Mouse (Mus musculus) liver, embryonic 14.5 days (tissue): ENCODE measurements around the gene Ly75. TPM values are rescaled to one million over a fixed set of nuclear protein-coding genes. Genes with fewer than 3 reads are reported as not detected.

Experiments
- ATAC-seq: fragments of 200-750 bp; cut with Nextera tagmentation; 2 replicates; pipeline ENCODE4 v1.8.0; 2017; ENCODE audit warnings: moderate number of reproducible peaks, mild to moderate bottlenecking, moderate library complexity; ENCODE audit not compliant: insufficient read depth
- DNase-seq, 3 experiments: peaks; one replicate each; pipeline ENCODE4 v3.0.0-alpha.2; 2012 to 2013; ENCODE audit warnings: low read depth in 3 of 3, low spot score in 3 of 3
- H3K27ac ChIP-seq: fragments of 300-500 bp; sonication (generic); 2 replicates; pipeline ENCODE4 v1.5.1; 2014; ENCODE audit warnings: moderate library complexity, mild to moderate bottlenecking, control low read depth, inconsistent platforms
- H3K27me3 ChIP-seq: fragments of 300-500 bp; sonication (generic); 2 replicates; pipeline ENCODE4 v1.6.1; 2014; ENCODE audit warnings: mild to moderate bottlenecking, low read length, moderate library complexity; ENCODE audit not compliant: control insufficient read depth, insufficient read depth
- H3K36me3 ChIP-seq: fragments of 300-500 bp; sonication (generic); replicated peaks from 2 replicates; pipeline ENCODE4 v1.6.1; 2014; ENCODE audit warnings: low read depth; ENCODE audit not compliant: control insufficient read depth, insufficient read depth
- H3K4me1 ChIP-seq, 2 experiments: fragments of 200-500 bp in 1 of 2; fragments of 300-500 bp in 1 of 2; sonication (generic) in 1 of 2; replicated peaks; 2 replicates each; pipeline ENCODE4 v1.6.1; 2012 to 2014; ENCODE audit warnings: antibody characterized with exemption in 1 of 2, inconsistent platforms in 1 of 2, low read length in 1 of 2; ENCODE audit not compliant: control insufficient read depth in 2 of 2, insufficient read depth in 2 of 2
- H3K4me2 ChIP-seq: fragments of 300-500 bp; sonication (generic); 2 replicates; pipeline ENCODE4 v1.6.1; 2014; ENCODE audit warnings: low read depth, mild to moderate bottlenecking, control low read depth, moderate library complexity
- H3K4me3 ChIP-seq, 2 experiments: fragments of 200-500 bp in 1 of 2; fragments of 300-500 bp in 1 of 2; sonication (generic) in 1 of 2; 2 replicates each; pipeline ENCODE4 v1.5.1; 2012 to 2014; ENCODE audit warnings: low read depth in 2 of 2, low read length in 2 of 2, mild to moderate bottlenecking in 2 of 2, control low read depth in 1 of 2, inconsistent platforms in 1 of 2, moderate library complexity in 1 of 2; ENCODE audit not compliant: insufficient read depth in 1 of 2
- H3K9ac ChIP-seq: fragments of 300-500 bp; sonication (generic); replicated peaks from 2 replicates; pipeline ENCODE4 v1.6.1; 2014; ENCODE audit warnings: mild to moderate bottlenecking, control low read depth, moderate library complexity
- H3K9me3 ChIP-seq: fragments of 300-500 bp; sonication (generic); 2 replicates; pipeline ENCODE4 v1.6.1; 2016; ENCODE audit warnings: low read length, mixed read lengths; ENCODE audit not compliant: control insufficient read depth
- CTCF ChIP-seq: IDR thresholded peaks from 2 replicates; pipeline ENCODE4 v1.5.1; 2016; ENCODE audit warnings: antibody characterized with exemption, low read depth, control low read depth
- EP300 ChIP-seq: IDR thresholded peaks from 2 replicates; pipeline ENCODE4 v1.6.1; 2016; ENCODE audit warnings: antibody characterized with exemption, low read depth
- WGBS: fragments of 180-500 bp; shearing (Covaris S2); extraction: QIAGEN DNeasy Blood & Tissue Kit; methylation state at CpG from one replicate; pipeline ENCODE4 v1.1.7; 2014; ENCODE audit not compliant: insufficient replicate concordance; 5-methylcytosine and 5-hydroxymethylcytosine counted together
- polyA plus RNA-seq, 2 experiments: library from polyadenylated mRNA; depleted of rRNA in 1 of 2; stranded (reverse) in 1 of 2; unstranded in 1 of 2; fragments of >200 nt; fragmentation: Nextera tagmentation in 1 of 2; extraction: Ambion mirVana in 1 of 2; gene quantifications; 2 replicates each; pipeline versions ENCODE4 v1.2.1 to v1.2.3; 2012 to 2014

Gene Ly75
- polyA plus RNA-seq, 2 experiments, result 2.0 to 2.6 TPM

DNA sequence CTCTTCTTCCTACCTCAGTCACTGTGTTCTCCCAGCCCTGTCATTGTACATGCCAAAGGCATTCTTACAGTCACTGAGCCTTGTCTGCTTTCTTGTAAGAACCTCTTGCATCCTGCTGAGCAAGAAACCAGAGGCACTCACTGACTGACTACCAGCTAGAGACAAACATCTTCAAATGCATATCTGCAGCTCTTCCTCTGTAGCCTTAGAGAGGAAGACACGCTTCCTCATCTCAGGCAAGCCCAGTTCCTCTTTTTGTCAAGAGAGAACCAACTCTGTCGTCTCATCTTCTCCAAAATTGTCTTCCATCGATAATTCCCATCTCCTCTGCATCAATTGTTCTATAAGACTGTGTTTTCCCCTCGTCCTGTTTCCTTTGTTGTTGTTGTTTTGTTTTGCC is 94.5 kb downstream of the Ly75 start:
- Histone ChIP-seq H3K36me3 (no peaks in the 10 kb centered on the region), H3K27ac (no peak overlapping the region), H3K4me2 (no peak overlapping the region), H3K9me3 (no peaks in the 10 kb centered on the region), H3K4me3 (no peak overlapping the region), H3K4me1 (no peaks in the 10 kb centered on the region; a peak in 1 of 4 replicates), H3K27me3 (peaks cover 10% of the 10 kb centered on the region), H3K9ac (no peak overlapping the region)
- no peak for TF ChIP-seq CTCF
- TF ChIP-seq EP300, result no peak
- DNase-seq, result no peak
- no peak for ATAC-seq
- 13% methylated on average over 4 of the region's 4 CpGs for WGBS

DNA sequence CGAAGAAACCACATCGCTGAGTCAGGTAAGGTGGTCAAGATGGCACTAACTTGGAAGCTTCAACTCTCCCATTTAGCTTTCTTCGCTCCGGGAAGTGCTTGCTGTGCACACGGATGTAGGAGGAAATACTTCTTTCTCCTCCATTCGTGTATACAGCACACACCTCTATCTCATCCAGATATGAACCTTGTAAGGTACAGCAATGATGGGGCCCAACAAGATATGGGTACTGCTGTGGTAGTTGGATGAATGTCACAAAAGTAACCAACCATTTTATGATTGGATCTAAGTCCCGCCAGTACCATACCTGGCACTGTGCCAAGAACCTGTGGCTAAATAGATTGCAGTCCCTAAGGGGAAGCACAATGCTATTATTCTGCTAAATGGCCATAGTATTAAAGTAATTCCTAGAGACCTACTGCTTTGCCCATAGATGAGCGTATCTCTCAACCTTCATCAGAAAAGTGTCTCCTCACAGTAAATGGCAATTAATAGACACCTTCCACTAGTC is 97.9 kb downstream of the Ly75 start:
- H3K9ac ChIP-seq, result no peak overlapping the region
- no peak for ATAC-seq
- H3K9me3 ChIP-seq, result no peaks in the 10 kb centered on the region
- no peaks in the 10 kb centered on the region for H3K36me3 ChIP-seq
- H3K4me3 ChIP-seq, result no peak overlapping the region
- TF ChIP-seq EP300 (no peak), CTCF (no peak)
- no peaks in the 10 kb centered on the region; a peak in 1 of 4 replicates for H3K4me1 ChIP-seq
- H3K27me3 ChIP-seq, result peaks cover 18% of the 10 kb centered on the region
- DNase-seq, result no peak
- no peak overlapping the region for H3K4me2 ChIP-seq
- WGBS, result 66% methylated on average over 8 of the region's 8 CpGs
- H3K27ac ChIP-seq, result no peak overlapping the region

DNA sequence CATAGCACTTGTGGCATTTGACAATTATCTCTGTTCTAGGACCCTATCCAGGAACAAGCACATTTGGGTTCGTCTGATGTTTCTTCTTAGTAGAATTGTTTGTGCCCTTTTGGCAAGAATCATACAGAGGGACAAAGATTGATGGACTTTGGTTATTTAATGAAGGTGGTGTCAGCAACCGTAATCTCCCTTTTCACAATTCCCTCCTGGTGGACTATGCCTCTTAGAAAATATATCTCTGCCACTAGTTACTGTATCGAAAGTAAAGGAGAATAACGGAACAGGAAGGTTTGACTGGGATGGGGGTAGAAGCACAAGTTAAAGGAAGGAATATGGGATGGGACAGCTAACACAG is 98.7 kb downstream of the Ly75 start, which contains the start of gene Cd302:
Gene Cd302, minus strand, starts transcription at position 22 of the 355 bp plus-strand sequence.
- Histone ChIP-seq H3K4me1 (no peaks in the 10 kb centered on the region; a peak in 1 of 4 replicates), H3K4me2 (peak within 1 kb of the TSS; percentile 60), H3K9ac (peak within 1 kb of the TSS; percentile 16; the same call in 1 of the 2 replicates), H3K4me3 (peak within 1 kb of the TSS; percentile 45 to 47), H3K27ac (peak within 1 kb of the TSS; percentile 52), H3K36me3 (no peaks in the 10 kb centered on the region), H3K27me3 (peaks cover 18% of the 10 kb centered on the region), H3K9me3 (no peaks in the 10 kb centered on the region)
- no peak for DNase-seq
- 35% methylated on average over 4 of the region's 4 CpGs for WGBS
- ATAC-seq, result no peak
- TF ChIP-seq EP300, result no peak
- TF ChIP-seq CTCF, result no peak

DNA sequence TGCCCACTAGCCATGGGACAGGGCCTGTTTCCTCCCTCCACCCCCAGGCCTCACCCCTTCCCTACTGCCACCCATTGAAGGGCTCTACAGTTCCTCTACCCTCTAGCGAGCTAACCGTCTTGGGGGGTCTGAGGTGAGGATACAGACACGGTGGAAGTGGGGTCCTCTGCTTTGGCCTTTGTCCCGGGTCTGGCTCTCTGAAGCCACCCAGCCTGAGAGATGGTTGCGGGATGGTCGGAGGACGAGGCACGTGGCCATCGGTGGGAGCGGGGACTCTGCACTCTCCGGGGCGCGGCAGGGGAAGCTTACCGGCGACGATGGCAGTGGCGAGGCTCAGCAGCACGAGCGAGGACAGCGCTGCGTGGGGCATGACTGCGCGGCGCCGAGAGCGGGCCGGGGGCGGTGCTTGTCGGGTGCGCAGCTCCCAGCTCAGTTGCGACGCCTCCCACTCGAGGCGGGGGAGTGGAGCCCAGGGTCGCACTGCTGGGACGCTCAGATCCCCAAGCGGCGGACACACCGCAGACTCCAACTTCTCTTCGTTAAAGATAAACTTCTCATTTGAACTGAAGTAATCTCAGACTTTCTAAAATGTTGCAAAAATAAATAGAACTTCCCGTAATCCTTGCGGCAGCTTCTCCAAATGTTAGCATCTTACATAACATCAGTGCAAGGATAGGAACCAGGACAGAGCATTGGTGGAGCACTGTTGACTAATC is 99.2 kb downstream of the Ly75 start:
- Histone ChIP-seq H3K27me3 (peaks cover 18% of the 10 kb centered on the region), H3K36me3 (no peaks in the 10 kb centered on the region), H3K4me1 (no peaks in the 10 kb centered on the region; a peak in 1 of 4 replicates), H3K4me2 (peak overlapping the region; percentile 60), H3K4me3 (peak overlapping the region; percentile 45 to 47), H3K9ac (peak overlapping the region; percentile 16; the same call in 1 of the 2 replicates), H3K27ac (peak overlapping the region; percentile 52), H3K9me3 (no peaks in the 10 kb centered on the region)
- ATAC-seq, result peak; percentile 64; the same call in 1 of the 2 replicates
- WGBS, result 2% methylated on average over 42 of the region's 42 CpGs
- TF ChIP-seq EP300 (no peak), CTCF (no peak)
- no peak for DNase-seq

DNA sequence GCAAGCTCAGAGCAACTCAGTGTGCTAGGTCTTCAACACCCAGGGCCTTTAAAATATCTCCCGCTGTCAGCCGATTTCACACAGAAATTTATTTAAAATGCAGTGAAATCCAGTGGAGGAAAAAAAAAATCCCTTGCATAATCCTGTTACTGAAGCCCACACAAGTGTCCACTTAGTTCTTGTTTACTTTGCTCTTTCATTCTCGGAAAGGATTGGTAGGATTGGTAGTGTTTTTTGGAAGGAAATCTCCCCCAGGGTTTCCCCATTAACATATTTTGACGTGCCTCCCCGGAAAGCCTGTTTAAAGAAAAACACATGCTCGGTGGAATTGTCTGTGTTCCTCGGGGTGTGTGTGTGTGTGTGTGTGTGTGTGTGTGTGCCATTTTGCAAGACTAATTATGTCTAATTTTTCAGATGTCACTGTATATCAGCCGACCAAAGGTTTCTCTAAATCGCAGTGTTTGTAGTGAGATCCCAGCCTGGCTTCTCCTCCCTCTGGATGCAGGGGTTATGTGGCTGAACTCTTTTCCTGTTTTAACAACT is 99.8 kb downstream of the Ly75 start:
- Histone ChIP-seq H3K4me2 (peak overlapping the region; percentile 60), H3K9ac (no peak overlapping the region), H3K36me3 (no peaks in the 10 kb centered on the region), H3K4me3 (peak overlapping the region; percentile 45 to 47), H3K27ac (no peak overlapping the region), H3K9me3 (no peaks in the 10 kb centered on the region), H3K4me1 (no peaks in the 10 kb centered on the region), H3K27me3 (peaks cover 18% of the 10 kb centered on the region)
- no peak for TF ChIP-seq EP300
- TF ChIP-seq CTCF, result no peak
- 21% methylated on average over 9 of the region's 9 CpGs for WGBS
- DNase-seq, result no peak
- no peak for ATAC-seq
